In genomic region chr2:128076936-128077335, GRCm38 (mm10) we compare ENCODE assay signal across 14 mouse cellular contexts.
"Had no signal": no experiment of that assay in that cellular context is flagged by ENCODE, and none has a peak within 500 bp of the region (broad histone marks: within the 10 kb centered on the region; RNA-seq: fewer than 3 reads in every experiment).

No protein-coding gene starts in this region.

- H3K9me3 ChIP-seq: megakaryocyte, embryonic 14.5 days; midbrain, embryonic 13.5 days; midbrain, embryonic 15.5 days; neural tube, embryonic 12.5 days; stomach, embryonic 15.5 days had no signal

- H3K4me1 ChIP-seq: neural tube, embryonic 12.5 days; stomach, embryonic 15.5 days had no signal

- H3K36me3 ChIP-seq: midbrain, embryonic 13.5 days; midbrain, embryonic 15.5 days; neural tube, embryonic 12.5 days; stomach, embryonic 15.5 days had no signal

- DNase-seq: lung, adult 18-20 months; lung, embryonic 14.5 days; lung, postnatal 10 days; right cerebral cortex, postnatal 14 days; thymus, adult 2 months; thymus, postnatal 25 days; thymus, postnatal 4 days had no signal

- H3K27ac ChIP-seq: macrophage; midbrain, embryonic 13.5 days; midbrain, embryonic 15.5 days; neural tube, embryonic 12.5 days; stomach, embryonic 15.5 days; stomach, postnatal 0 days had no signal

- H3K27me3 ChIP-seq: midbrain, embryonic 13.5 days; midbrain, embryonic 15.5 days; neural tube, embryonic 12.5 days; stomach, embryonic 15.5 days had no signal

- H3K4me3 ChIP-seq: megakaryocyte, embryonic 14.5 days; midbrain, embryonic 13.5 days; midbrain, embryonic 15.5 days; neural tube, embryonic 12.5 days; stomach, embryonic 15.5 days had no signal
